Mouse (Mus musculus): ENCODE measurements around the gene Mrtfa. TPM values are rescaled to one million over a fixed set of nuclear protein-coding genes. Genes with fewer than 3 reads are reported as not detected.

Mrtfa gene
- polyA plus RNA-seq, 1 experiment from 2014 or later: 29.3 TPM

GRCm38 (mm10) chr15:81191303-81191702, 746 bp upstream of the Mrtfa start:
- no peaks in the 10 kb centered on the region for H3K36me3 ChIP-seq (ENCODE audit: control insufficient read depth, insufficient read depth, low read length)
- no peak for ATAC-seq
- H3K4me3 ChIP-seq (ENCODE audit: low read depth, low read length): peak overlapping the region; percentile 52
- H3K4me2 ChIP-seq (ENCODE audit: low read length): peak overlapping the region; percentile 65
- H3K27ac ChIP-seq (ENCODE audit: low read length): peak overlapping the region; percentile 68
- H3K27me3 ChIP-seq (ENCODE audit: control insufficient read depth, insufficient read depth, low read depth, low read length): no peaks in the 10 kb centered on the region
- 27% methylated on average over 9 of the region's 9 CpGs for WGBS
- no peaks in the 10 kb centered on the region for H3K9me3 ChIP-seq (replicated peaks; ENCODE audit: control insufficient read depth, low read length, poor library complexity, severe bottlenecking)
- H3K4me1 ChIP-seq (ENCODE audit: control insufficient read depth, insufficient read depth, low read length): peaks cover 19% of the 10 kb centered on the region
- H3K9ac ChIP-seq (ENCODE audit: low read depth, low read length): peak overlapping the region; percentile 76

- Histone ChIP-seq H3K9ac (ENCODE audit: low read depth, low read length) (peak overlapping the region; percentile 96), H3K4me3 (ENCODE audit: low read depth, low read length) (peak overlapping the region; percentile 99), H3K27ac (ENCODE audit: low read length) (peak overlapping the region; percentile 84), H3K4me2 (ENCODE audit: low read length) (peak overlapping the region; percentile 74), H3K4me1 (ENCODE audit: control insufficient read depth, insufficient read depth, low read length) (peaks cover 19% of the 10 kb centered on the region), H3K9me3 (replicated peaks; ENCODE audit: control insufficient read depth, low read length, poor library complexity, severe bottlenecking) (no peaks in the 10 kb centered on the region), H3K27me3 (ENCODE audit: control insufficient read depth, insufficient read depth, low read depth, low read length) (no peaks in the 10 kb centered on the region), H3K36me3 (ENCODE audit: control insufficient read depth, insufficient read depth, low read length) (no peaks in the 10 kb centered on the region)
- WGBS: 0% methylated on average over 45 of the region's 46 CpGs
- ATAC-seq: peak; percentile 82
Observed at GRCm38 (mm10) chr15:81190011-81190629, 437 bp downstream of the Mrtfa start.

DNA sequence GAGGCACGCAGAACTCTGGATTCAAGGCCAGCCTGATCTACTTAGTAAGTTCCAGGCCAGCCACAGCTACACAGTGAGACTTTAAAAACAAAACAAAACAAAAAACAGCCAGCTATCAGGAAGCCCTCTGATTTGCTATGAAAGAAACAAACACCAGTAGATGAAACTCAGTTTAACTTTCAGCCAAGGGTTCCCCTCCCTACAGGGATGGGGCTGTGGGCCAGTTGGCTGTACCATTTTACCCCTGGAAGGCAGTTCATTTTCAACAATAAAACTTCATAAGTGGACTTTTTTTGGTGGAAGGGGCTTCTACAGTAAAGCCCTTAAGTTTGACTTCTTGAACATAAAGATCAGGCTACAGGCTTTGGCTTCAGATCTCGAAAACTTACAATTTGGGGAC, 1.5 kb downstream of the Mrtfa start:
- no peak overlapping the region for H3K27ac ChIP-seq (ENCODE audit: low read length)
- H3K4me3 ChIP-seq (ENCODE audit: low read depth, low read length): peak overlapping the region; percentile 99
- no peaks in the 10 kb centered on the region for H3K27me3 ChIP-seq (ENCODE audit: control insufficient read depth, insufficient read depth, low read depth, low read length)
- peak overlapping the region; percentile 74 for H3K4me2 ChIP-seq (ENCODE audit: low read length)
- H3K4me1 ChIP-seq (ENCODE audit: control insufficient read depth, insufficient read depth, low read length): peaks cover 19% of the 10 kb centered on the region
- ATAC-seq: no peak
- no peaks in the 10 kb centered on the region for H3K36me3 ChIP-seq (ENCODE audit: control insufficient read depth, insufficient read depth, low read length)
- H3K9me3 ChIP-seq (replicated peaks; ENCODE audit: control insufficient read depth, low read length, poor library complexity, severe bottlenecking): no peaks in the 10 kb centered on the region
- 84% methylated on average over 2 of the region's 2 CpGs for WGBS
- H3K9ac ChIP-seq (ENCODE audit: low read depth, low read length): peak overlapping the region; percentile 96

- no peaks in the 10 kb centered on the region for H3K27me3 ChIP-seq (ENCODE audit: control insufficient read depth, insufficient read depth, low read depth, low read length)
- no peak overlapping the region for H3K4me2 ChIP-seq (ENCODE audit: low read length)
- no peak overlapping the region for H3K27ac ChIP-seq (ENCODE audit: low read length)
- no peak for ATAC-seq
- H3K4me3 ChIP-seq (ENCODE audit: low read depth, low read length): no peak overlapping the region
- 96% methylated on average over 1 of the region's 1 CpGs for WGBS
- H3K36me3 ChIP-seq (ENCODE audit: control insufficient read depth, insufficient read depth, low read length): no peaks in the 10 kb centered on the region
- H3K4me1 ChIP-seq (ENCODE audit: control insufficient read depth, insufficient read depth, low read length): peaks cover 19% of the 10 kb centered on the region
- no peak overlapping the region for H3K9ac ChIP-seq (ENCODE audit: low read depth, low read length)
- no peaks in the 10 kb centered on the region for H3K9me3 ChIP-seq (replicated peaks; ENCODE audit: control insufficient read depth, low read length, poor library complexity, severe bottlenecking)
Observed at GRCm38 (mm10) chr15:81184913-81185312, 5.6 kb downstream of the Mrtfa start.

- WGBS: 64% methylated on average over 2 of the region's 2 CpGs
- H3K4me3 ChIP-seq (ENCODE audit: low read depth, low read length): no peak overlapping the region
- peaks cover 3% of the 10 kb centered on the region; the same call in 1 of the 2 replicates for H3K4me1 ChIP-seq (ENCODE audit: control insufficient read depth, insufficient read depth, low read length)
- H3K36me3 ChIP-seq (ENCODE audit: control insufficient read depth, insufficient read depth, low read length): no peaks in the 10 kb centered on the region
- no peaks in the 10 kb centered on the region for H3K9me3 ChIP-seq (replicated peaks; ENCODE audit: control insufficient read depth, low read length, poor library complexity, severe bottlenecking)
- H3K4me2 ChIP-seq (ENCODE audit: low read length): no peak overlapping the region
- H3K27me3 ChIP-seq (ENCODE audit: control insufficient read depth, insufficient read depth, low read depth, low read length): no peaks in the 10 kb centered on the region
- ATAC-seq: no peak
- H3K9ac ChIP-seq (ENCODE audit: low read depth, low read length): no peak overlapping the region
- H3K27ac ChIP-seq (ENCODE audit: low read length): no peak overlapping the region
Observed at GRCm38 (mm10) chr15:81181233-81181632, 9.3 kb downstream of the Mrtfa start.

- Histone ChIP-seq H3K27ac (ENCODE audit: low read length) (no peak overlapping the region), H3K27me3 (ENCODE audit: control insufficient read depth, insufficient read depth, low read depth, low read length) (no peaks in the 10 kb centered on the region), H3K9ac (ENCODE audit: low read depth, low read length) (no peak overlapping the region), H3K9me3 (replicated peaks; ENCODE audit: control insufficient read depth, low read length, poor library complexity, severe bottlenecking) (no peaks in the 10 kb centered on the region), H3K4me3 (ENCODE audit: low read depth, low read length) (no peak overlapping the region), H3K4me1 (ENCODE audit: control insufficient read depth, insufficient read depth, low read length) (peaks cover 3% of the 10 kb centered on the region; the same call in 1 of the 2 replicates), H3K36me3 (ENCODE audit: control insufficient read depth, insufficient read depth, low read length) (no peaks in the 10 kb centered on the region), H3K4me2 (ENCODE audit: low read length) (no peak overlapping the region)
- no peak for ATAC-seq
- 87% methylated on average over 2 of the region's 2 CpGs for WGBS
Observed at GRCm38 (mm10) chr15:81179523-81179922, 11.0 kb downstream of the Mrtfa start.

GRCm38 (mm10) chr15:81178703-81179102, 11.9 kb downstream of the Mrtfa start:
- peaks cover 3% of the 10 kb centered on the region; the same call in 1 of the 2 replicates for H3K4me1 ChIP-seq (ENCODE audit: control insufficient read depth, insufficient read depth, low read length)
- H3K4me3 ChIP-seq (ENCODE audit: low read depth, low read length): no peak overlapping the region
- no peaks in the 10 kb centered on the region for H3K27me3 ChIP-seq (ENCODE audit: control insufficient read depth, insufficient read depth, low read depth, low read length)
- ATAC-seq: no peak
- no peak overlapping the region for H3K27ac ChIP-seq (ENCODE audit: low read length)
- 85% methylated on average over 11 of the region's 11 CpGs for WGBS
- no peaks in the 10 kb centered on the region for H3K9me3 ChIP-seq (replicated peaks; ENCODE audit: control insufficient read depth, low read length, poor library complexity, severe bottlenecking)
- no peaks in the 10 kb centered on the region for H3K36me3 ChIP-seq (ENCODE audit: control insufficient read depth, insufficient read depth, low read length)
- H3K9ac ChIP-seq (ENCODE audit: low read depth, low read length): no peak overlapping the region
- H3K4me2 ChIP-seq (ENCODE audit: low read length): no peak overlapping the region

GRCm38 (mm10) chr15:81177860-81178259, 12.7 kb downstream of the Mrtfa start:
- Histone ChIP-seq H3K4me3 (ENCODE audit: low read depth, low read length) (no peak overlapping the region), H3K4me1 (ENCODE audit: control insufficient read depth, insufficient read depth, low read length) (peaks cover 3% of the 10 kb centered on the region; the same call in 1 of the 2 replicates), H3K27me3 (ENCODE audit: control insufficient read depth, insufficient read depth, low read depth, low read length) (no peaks in the 10 kb centered on the region), H3K9ac (ENCODE audit: low read depth, low read length) (no peak overlapping the region), H3K36me3 (ENCODE audit: control insufficient read depth, insufficient read depth, low read length) (no peaks in the 10 kb centered on the region), H3K27ac (ENCODE audit: low read length) (no peak overlapping the region), H3K4me2 (ENCODE audit: low read length) (no peak overlapping the region), H3K9me3 (replicated peaks; ENCODE audit: control insufficient read depth, low read length, poor library complexity, severe bottlenecking) (no peaks in the 10 kb centered on the region)
- 93% methylated on average over 7 of the region's 7 CpGs for WGBS
- no peak for ATAC-seq

GRCm38 (mm10) chr15:81175633-81176032, 14.9 kb downstream of the Mrtfa start:
- H3K9me3 ChIP-seq (replicated peaks; ENCODE audit: control insufficient read depth, low read length, poor library complexity, severe bottlenecking): no peaks in the 10 kb centered on the region
- H3K4me2 ChIP-seq (ENCODE audit: low read length): no peak overlapping the region
- no peaks in the 10 kb centered on the region for H3K27me3 ChIP-seq (ENCODE audit: control insufficient read depth, insufficient read depth, low read depth, low read length)
- H3K4me1 ChIP-seq (ENCODE audit: control insufficient read depth, insufficient read depth, low read length): peaks cover 3% of the 10 kb centered on the region; the same call in 1 of the 2 replicates
- ATAC-seq: no peak
- H3K4me3 ChIP-seq (ENCODE audit: low read depth, low read length): no peak overlapping the region
- H3K9ac ChIP-seq (ENCODE audit: low read depth, low read length): no peak overlapping the region
- 100% methylated on average over 3 of the region's 3 CpGs for WGBS
- no peaks in the 10 kb centered on the region for H3K36me3 ChIP-seq (ENCODE audit: control insufficient read depth, insufficient read depth, low read length)
- no peak overlapping the region for H3K27ac ChIP-seq (ENCODE audit: low read length)
